Mouse (Mus musculus) embryonic fibroblast, embryonic 13.5 days (primary cell): ENCODE data around the gene Phb2.

Source experiments
- CTCF ChIP-seq: IDR thresholded peaks from 2 replicates; pipeline ENCODE4 v1.5.1; 2011; ENCODE audit warnings: mild to moderate bottlenecking, control low read depth, low read length, moderate library complexity, borderline replicate concordance; ENCODE audit not compliant: insufficient read depth
- POLR2A ChIP-seq: IDR thresholded peaks from 2 replicates; pipeline ENCODE4 v1.6.1; 2011; ENCODE audit warnings: low read depth, mild to moderate bottlenecking, control low read depth, low read length, moderate library complexity

GRCm38 (mm10) chr6:124678769-124679168 lies 33.4 kb upstream of the Phb2 start:
- TF ChIP-seq POLR2A = no peak
- no peak for TF ChIP-seq CTCF
